Mouse (Mus musculus) neutrophil, adult 5-6 weeks (primary cell): Measurements from ENCODE around the gene Zfp827. TPM values are rescaled to one million over a fixed set of nuclear protein-coding genes. Genes with fewer than 3 reads are reported as not detected.

Experiments
- ATAC-seq: fragments of 151-379, 151-347 bp; 2 replicates; pipeline ENCODE4 v1.8.0; 2017; ENCODE audit warnings: mild to moderate bottlenecking, moderate TSS enrichment; ENCODE audit not compliant: insufficient number of reproducible peaks, poor library complexity, low FRiP score, severe bottlenecking; ENCODE audit errors: extremely low read depth
- total RNA-seq: library from RNA; stranded (forward); fragments of 200-1000 nt; gene quantifications from 2 replicates; pipeline ENCODE4 v1.2.3, GENCODE M21; 2017

The Zfp827 gene
- total RNA-seq, result 3.8 and 4.1 TPM in 2 replicates

GRCm38 (mm10) chr8:79027977-79028487 lies at the start of gene Zfp827:
Gene Zfp827 (plus strand): TSS chr8:79028437.
- peak; percentile 60 for ATAC-seq

GRCm38 (mm10) chr8:79004341-79004740 lies 23.9 kb upstream of the Zfp827 start:
- ATAC-seq, result no peak

- ATAC-seq, result no peak
Observed at GRCm38 (mm10) chr8:79015061-79015460, 13.2 kb upstream of the Zfp827 start.

- no peak for ATAC-seq
Observed at GRCm38 (mm10) chr8:79016076-79016475, 12.2 kb upstream of the Zfp827 start.

GRCm38 (mm10) chr8:79016583-79016982 lies 11.7 kb upstream of the Zfp827 start:
- ATAC-seq, result no peak

GRCm38 (mm10) chr8:79023922-79024321 lies 4.3 kb upstream of the Zfp827 start:
- ATAC-seq, result no peak

- no peak for ATAC-seq
Observed at GRCm38 (mm10) chr8:79027319-79027718, 918 bp upstream of the Zfp827 start.

GRCm38 (mm10) chr8:79028541-79029395 lies 531 bp downstream of the Zfp827 start:
- no peak for ATAC-seq

- no peak for ATAC-seq
Observed at GRCm38 (mm10) chr8:79029396-79030325, 1.4 kb downstream of the Zfp827 start.

GRCm38 (mm10) chr8:79030326-79031265 lies 2.4 kb downstream of the Zfp827 start:
- ATAC-seq, result no peak

GRCm38 (mm10) chr8:79037532-79037931 lies 9.3 kb downstream of the Zfp827 start:
- ATAC-seq, result no peak

- no peak for ATAC-seq
Observed at GRCm38 (mm10) chr8:79037991-79038390, 9.8 kb downstream of the Zfp827 start.

- no peak for ATAC-seq
Observed at GRCm38 (mm10) chr8:79041429-79041828, 13.2 kb downstream of the Zfp827 start.

GRCm38 (mm10) chr8:79042252-79042651 lies 14.0 kb downstream of the Zfp827 start:
- ATAC-seq, result no peak

GRCm38 (mm10) chr8:79044673-79045072 lies 16.4 kb downstream of the Zfp827 start:
- no peak for ATAC-seq

GRCm38 (mm10) chr8:79046659-79047058 lies 18.4 kb downstream of the Zfp827 start:
- no peak for ATAC-seq

GRCm38 (mm10) chr8:79048388-79049005 lies 20.3 kb downstream of the Zfp827 start:
- ATAC-seq, result no peak

GRCm38 (mm10) chr8:79054222-79054621 lies 26.0 kb downstream of the Zfp827 start:
- no peak for ATAC-seq
